Mouse (Mus musculus): ENCODE measurements around the gene Gtf2h1.

- TF ChIP-seq CTCF (conservative IDR thresholded peaks at IDR 0.05; ENCODE audit: low read length) (no peak), NANOG (IDR thresholded peaks at IDR 0.05; ENCODE audit: borderline replicate concordance, low read length) (no peak), POU5F1 (IDR thresholded peaks at IDR 0.05; ENCODE audit: borderline replicate concordance, low read length) (no peak)
Observed at GRCm38 (mm10) chr7:46762601-46763000, 33.3 kb upstream of the Gtf2h1 start.
